Mouse (Mus musculus): ENCODE data around the gene Usf1.

Usf1 gene

DNA sequence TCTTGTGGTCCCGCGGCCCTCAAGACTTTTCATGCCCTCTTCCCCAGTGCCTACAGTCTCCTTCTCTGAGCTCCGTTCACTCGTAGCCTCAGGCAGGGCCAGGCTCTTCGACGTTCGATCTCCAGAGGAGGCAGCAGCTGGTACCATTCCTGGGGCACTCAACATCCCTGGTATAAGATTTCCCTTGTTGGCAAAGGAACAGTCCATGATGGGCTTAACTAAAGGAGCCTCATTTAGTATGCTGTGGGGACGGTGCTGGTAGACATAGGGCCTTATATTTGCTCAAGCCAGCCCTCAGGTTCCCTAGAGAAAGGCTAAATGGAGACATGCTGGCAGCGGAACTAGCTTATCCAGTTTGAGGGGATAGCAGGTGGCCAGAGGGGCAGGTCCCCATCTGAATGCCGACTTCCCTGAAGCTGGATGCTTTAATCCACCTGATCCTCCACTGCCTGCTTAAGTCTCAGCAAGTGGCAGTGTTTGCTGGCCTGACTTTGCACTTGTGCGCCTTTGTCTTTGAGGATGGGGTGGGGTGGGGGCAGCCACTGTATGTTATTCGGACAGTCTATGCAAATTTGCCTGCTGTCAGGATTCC lies 8.3 kb downstream of the Usf1 start:
- no peak for DNase-seq

DNA sequence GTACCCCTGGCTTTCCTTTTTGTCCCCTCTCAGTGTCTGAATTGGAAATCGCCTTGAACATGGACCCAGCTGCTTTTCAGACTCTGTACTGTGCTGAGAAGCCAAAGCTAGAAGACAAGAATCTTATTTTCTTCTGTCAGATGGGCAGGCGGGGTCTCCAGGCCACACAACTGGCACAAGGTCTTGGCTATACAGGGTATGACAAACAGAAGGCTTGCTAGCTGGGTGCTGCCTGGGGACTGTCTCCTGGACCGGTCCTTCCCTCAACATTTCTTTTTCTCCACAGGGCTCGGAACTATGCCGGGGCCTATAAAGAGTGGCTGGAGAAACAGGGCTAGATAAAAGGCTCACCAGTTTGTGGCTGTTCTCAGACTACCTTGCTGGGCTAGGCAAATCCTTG lies 8.8 kb downstream of the Usf1 start:
- DNase-seq = no peak

GRCm38 (mm10) chr1:171422504-171423095 lies 11.5 kb downstream of the Usf1 start:
- DNase-seq = no peak

DNA sequence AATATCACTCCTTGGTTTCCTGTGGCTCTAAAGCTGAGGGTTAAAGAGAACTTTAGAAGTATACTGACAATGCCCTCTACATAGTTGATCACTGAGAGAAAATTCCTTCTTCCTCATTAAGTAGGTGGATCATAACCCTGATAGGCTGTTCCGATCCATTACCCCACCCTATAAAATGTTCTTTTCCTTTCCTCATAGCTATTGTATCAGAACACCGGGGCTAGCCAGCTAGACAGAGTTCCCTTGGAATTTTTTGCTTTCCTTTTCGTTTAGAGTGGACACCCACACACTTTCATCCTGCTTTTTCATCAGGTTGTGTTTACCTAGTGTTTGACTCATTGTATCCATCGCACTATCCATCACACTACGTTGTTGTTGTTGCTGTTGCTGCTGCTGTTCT lies 13.5 kb downstream of the Usf1 start:
- DNase-seq = no peak

DNA sequence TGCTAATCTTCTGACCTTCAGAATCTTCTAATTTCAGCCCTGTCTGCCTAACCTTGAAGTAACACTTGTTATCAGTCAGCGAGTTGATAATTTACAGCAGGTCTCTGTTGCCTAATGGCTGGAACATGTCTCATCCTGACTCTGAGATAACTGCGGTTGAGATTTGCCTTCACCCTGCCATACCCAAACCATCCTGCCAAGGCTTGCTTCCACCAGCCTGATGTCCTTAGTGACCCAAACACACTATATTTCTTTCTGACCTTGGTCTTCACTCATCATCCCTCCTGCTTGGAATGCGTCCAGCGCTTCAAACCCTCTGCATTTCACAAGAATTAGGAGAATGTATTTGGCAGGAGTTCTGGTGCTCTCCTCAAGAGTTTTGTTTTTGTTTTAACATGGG lies 14.0 kb downstream of the Usf1 start:
- no peak for DNase-seq

GRCm38 (mm10) chr1:171432158-171432557 lies 21.0 kb downstream of the Usf1 start:
- no peak for DNase-seq

DNA sequence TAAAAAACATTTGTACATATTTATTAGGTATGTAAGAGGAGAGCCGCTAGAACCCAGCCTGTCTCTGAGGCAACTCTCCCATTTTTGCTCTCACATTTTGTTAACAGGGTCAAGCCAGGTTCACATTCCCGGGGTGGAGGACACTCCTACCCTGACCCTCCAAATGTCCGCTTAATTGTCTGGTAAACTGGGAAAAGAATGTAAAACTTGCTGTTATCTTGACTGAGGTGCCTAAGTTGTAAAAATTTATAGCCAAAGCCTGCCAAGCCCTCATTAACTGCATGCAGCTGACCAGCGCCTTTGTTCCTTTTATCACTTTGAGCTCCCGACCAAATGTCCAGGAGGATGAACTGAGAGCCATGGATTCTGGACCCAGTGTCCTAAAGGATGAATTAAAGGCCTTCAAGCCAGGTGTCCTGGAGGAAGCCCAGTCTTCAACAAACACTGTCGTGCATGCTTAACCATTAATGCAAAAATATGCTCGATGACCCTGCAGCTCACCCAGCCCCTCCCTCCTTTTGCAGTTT lies 24.2 kb downstream of the Usf1 start:
- DNase-seq = no peak

DNA sequence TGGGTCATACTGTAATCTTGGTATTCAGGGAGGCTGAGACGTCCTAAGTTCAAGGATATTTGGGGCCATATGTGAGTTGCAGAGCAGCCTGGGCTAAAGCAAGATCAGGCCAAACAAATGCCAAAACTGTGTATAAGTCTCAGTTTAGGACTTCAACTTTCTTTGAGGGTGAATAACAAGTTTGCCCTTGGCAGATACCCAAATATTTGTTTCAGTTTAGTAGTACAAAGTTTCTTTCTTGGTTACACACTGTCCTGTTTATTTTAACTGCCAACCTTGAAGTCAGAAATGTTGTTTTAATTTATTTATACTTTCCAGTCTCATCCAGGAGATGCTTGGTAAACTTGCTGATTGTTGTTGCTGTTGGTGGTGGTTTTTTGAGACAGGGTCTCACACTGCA lies 24.9 kb downstream of the Usf1 start:
- no peak for DNase-seq

DNA sequence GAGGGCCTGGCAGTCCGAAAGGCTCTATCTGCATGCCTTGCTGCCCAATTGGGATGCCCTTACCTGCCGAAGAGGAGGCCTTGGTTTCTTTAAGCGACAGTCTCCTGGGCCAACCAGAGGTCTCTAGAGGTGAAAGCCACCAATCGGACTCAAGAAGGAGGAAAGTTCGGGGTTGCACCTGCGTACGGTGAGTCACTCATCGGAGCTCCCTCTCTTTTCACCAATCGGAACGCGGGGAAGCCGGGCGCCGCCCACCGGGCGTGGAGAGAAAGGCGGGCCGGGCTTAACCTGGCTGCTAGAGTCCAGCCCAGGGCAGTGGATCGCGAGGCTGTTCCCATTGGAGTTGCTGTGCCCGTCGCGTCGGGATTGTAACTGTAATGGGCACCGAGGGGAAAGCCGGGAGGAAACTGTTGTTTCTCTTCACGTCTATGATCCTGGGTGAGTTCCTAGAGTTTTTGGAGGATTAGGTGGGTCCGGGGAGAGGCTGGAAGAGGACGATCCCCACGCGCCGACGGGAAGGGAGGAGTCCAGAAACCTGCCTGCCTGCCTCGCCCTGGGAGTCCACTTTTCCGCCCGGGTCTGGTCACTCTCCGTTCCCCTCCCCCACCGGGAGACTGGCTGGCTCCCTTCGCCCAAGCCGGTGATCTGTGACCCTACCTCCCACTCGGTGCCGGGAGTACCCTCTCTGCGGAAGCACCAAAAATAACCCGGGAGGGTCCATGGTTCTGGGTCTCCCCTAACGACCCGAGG lies 26.3 kb downstream of the Usf1 start, which contains the start of gene F11r:
Gene F11r, plus strand, starts transcription at position 272 of the 750 bp plus-strand sequence.
- DNase-seq = peak; percentile 91

GRCm38 (mm10) chr1:171438014-171438670 lies 27.0 kb downstream of the Usf1 start:
- no peak for DNase-seq

DNA sequence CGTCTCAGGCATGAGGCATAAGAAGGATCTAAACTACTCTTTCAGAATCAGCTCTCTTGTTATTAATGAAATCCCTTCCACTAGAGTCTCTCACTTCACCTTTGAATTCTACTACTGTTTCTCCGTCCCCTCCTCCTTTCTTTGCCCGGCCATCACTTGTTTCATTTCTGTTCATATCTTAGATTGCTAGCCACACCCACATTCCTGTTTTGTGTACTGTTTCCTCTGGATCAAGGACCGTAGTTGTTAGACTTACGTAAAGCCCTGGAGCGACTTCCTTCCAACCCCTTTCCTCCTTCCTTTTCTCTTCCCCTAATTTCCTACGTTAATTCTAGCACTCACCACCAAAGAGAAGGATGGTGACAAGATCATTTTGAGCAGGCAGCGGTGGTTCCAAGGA lies 28.0 kb downstream of the Usf1 start:
- no peak for DNase-seq

DNA sequence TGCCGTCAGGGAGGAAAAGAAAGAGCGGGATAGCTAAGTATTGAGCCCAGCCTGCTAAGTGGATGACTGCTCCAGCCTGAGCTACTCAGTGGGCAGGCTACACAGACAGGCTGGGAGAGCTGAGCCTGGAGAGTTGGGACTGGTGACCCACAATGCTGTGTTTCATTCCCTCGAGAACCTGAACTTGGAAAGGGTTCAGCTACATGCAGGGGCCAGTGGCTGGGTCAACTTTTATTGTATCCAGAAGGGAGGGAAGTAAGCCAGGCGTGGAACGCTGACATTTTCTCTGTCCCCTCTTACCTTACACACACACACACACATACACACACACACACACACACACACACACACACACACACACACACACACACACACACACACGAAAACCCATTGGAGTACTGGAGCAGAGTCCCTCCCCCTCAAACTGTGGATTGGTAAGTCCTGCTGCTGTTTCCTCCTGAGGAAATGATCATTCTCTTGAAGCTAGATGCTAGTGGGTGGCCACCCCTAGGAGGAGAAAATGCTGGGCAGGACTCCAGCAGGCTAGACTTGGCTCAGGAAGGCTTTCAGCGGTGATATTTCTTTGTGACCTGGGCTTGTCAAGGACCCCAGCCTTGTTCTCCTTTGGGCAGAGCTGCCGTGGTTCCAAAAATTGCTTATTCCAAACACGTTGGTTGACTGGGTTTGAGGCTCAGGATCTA lies 29.1 kb downstream of the Usf1 start:
- DNase-seq = no peak

- DNase-seq = no peak
Observed at GRCm38 (mm10) chr1:171441466-171442412, 30.6 kb downstream of the Usf1 start.

- no peak for DNase-seq
Observed at GRCm38 (mm10) chr1:171442413-171442760, 31.3 kb downstream of the Usf1 start.

- DNase-seq = no peak
Observed at GRCm38 (mm10) chr1:171445050-171445449, 33.9 kb downstream of the Usf1 start.

DNA sequence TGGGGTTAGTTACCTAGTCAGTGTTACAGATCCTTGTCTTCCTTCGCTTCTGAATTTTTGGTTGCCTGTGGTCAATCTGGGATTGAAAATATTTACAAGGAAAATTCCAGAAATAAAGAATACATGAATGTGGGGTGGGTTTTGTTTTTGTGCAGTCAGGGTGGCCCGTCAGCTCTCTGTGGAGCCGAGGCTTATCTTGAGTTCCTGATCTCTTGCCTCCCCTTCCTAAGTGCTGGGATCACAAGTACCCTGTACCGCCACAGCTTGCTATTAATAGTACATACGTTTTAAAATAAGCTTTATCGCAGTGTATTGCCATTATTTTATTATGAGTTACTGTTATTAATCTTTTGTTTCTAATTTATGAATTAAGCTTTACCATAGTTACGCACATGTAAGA lies 35.7 kb downstream of the Usf1 start:
- no peak for DNase-seq

DNA sequence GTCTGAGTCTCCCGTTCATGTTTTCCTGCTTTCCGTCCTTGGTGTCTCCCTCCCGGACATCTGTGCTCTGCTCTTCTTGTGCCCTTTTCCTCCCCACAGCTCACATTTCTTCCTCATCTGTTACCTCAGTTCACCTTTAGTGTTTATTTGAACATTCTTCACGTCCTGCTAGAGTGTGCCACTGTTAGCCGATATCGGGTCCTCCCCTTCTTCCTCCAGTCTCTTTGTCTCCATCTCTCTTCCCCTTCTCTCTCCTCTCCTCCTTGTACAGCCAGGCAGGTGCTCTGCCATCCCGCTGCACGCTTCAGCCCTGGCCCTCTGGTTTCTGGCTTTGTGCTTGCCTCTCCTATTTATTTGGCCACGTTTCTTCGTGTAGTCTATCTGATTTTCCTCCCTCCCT lies 36.6 kb downstream of the Usf1 start:
- DNase-seq = no peak

- no peak for DNase-seq
Observed at GRCm38 (mm10) chr1:171450062-171450461, 38.9 kb downstream of the Usf1 start.

- no peak for DNase-seq
Observed at GRCm38 (mm10) chr1:171451001-171451400, 39.9 kb downstream of the Usf1 start.

GRCm38 (mm10) chr1:171452522-171452921 lies 41.4 kb downstream of the Usf1 start:
- no peak for DNase-seq

DNA sequence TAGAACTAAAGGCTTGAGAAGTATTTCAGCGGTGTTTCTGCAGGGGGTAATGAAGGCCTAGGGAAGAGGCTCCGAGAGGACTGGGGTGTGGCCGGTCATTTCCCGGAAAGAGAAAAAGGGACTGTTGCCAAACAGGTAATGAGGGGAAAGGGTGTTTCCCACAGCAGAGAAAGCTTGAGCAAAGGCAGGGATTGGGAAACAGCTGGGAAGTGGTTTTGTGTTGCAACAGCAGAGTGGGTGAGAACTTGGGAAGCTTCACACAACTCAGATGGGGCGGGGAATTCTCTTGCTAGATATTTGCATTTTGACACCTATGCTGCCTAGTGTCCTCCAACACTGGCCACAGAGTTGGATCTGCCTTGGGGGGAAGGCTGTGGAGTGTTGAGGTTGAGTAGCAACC lies 41.8 kb downstream of the Usf1 start:
- DNase-seq = no peak

- no peak for DNase-seq
Observed at GRCm38 (mm10) chr1:171454926-171455325, 43.8 kb downstream of the Usf1 start.

All from cerebellum, adult 11-12 months (tissue).